Mouse (Mus musculus) heart, postnatal 14 days (tissue): Measurements from ENCODE around the gene D630045J12Rik. TPM values are rescaled to one million over a fixed set of nuclear protein-coding genes. Genes with fewer than 3 reads are reported as not detected.

Source experiments
- DNase-seq, 2 experiments: peaks; one replicate each; pipeline ENCODE4 v3.0.0; 2021 to 2022
- intact Hi-C: fragments of 180-260 bp; cut with DNase I; formaldehyde crosslinking; loops from one replicate; pipeline ENCODE4 v1.15.1; 2025
- total RNA-seq, 2 experiments: library from RNA; stranded (reverse); gene quantifications; 2 replicates each; pipeline ENCODE4 v1.2.3; 2021

Gene D630045J12Rik
- total RNA-seq, 2 experiments from 2014 or later, result 1.7 TPM

- intact Hi-C loops, result no loop called here
- no peak for DNase-seq
Observed at GRCm38 (mm10) chr6:38244167-38244566, 9.6 kb downstream of the D630045J12Rik start.

GRCm38 (mm10) chr6:38242833-38243232 is 11.0 kb downstream of the D630045J12Rik start:
- intact Hi-C loops, result no loop called here
- no peak for DNase-seq

GRCm38 (mm10) chr6:38242295-38242830 is 11.4 kb downstream of the D630045J12Rik start:
- intact Hi-C loops, result no loop called here
- no peak for DNase-seq

DNA sequence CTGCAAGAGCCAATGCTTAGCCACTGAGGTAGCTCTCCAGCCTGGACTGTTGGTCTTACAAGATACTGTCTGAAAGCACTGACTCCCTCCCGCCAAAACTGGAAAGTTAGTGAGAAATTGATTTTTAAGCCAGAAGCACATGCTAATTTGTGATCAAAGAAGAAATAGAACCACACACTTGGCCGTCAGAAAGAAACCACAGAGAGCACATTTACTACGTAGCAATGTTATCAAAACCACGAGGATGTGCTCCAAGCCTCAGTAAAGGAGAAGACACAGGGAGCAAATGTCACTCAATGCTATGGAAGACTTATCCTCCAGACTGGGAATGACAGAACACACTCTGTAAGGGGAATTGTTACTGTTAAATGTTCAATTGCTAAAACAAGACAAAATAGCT is 12.3 kb downstream of the D630045J12Rik start:
- no peak for DNase-seq
- intact Hi-C loops, result no loop called here

DNA sequence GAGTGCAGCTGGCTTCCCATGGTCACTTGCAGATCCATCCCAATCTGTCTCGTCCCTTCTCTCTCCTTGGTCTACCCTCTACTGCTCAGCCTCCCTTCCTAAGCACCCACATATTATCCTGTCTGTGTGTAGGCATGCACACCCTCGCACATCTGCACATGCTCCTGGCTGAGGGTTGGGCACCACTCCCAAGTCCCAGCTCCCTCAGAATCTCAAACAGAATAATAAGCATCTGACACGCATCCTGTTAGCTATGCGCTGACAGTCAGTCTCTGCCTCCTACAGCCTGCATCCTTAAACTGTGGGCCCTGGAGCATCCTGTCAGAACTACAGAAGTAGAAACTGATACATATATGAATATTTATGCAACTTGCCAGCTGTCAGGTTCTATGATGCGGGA is 13.2 kb downstream of the D630045J12Rik start:
- intact Hi-C loops, result no loop called here
- DNase-seq, result no peak

- intact Hi-C loops, result no loop called here
- no peak for DNase-seq
Observed at GRCm38 (mm10) chr6:38238382-38238781, 15.4 kb downstream of the D630045J12Rik start.

- DNase-seq, result no peak
- intact Hi-C loops, result no loop called here
Observed at GRCm38 (mm10) chr6:38235991-38236658, 17.7 kb downstream of the D630045J12Rik start.

GRCm38 (mm10) chr6:38233803-38234202 is 20.0 kb downstream of the D630045J12Rik start:
- intact Hi-C loops, result no loop called here
- no peak for DNase-seq

DNA sequence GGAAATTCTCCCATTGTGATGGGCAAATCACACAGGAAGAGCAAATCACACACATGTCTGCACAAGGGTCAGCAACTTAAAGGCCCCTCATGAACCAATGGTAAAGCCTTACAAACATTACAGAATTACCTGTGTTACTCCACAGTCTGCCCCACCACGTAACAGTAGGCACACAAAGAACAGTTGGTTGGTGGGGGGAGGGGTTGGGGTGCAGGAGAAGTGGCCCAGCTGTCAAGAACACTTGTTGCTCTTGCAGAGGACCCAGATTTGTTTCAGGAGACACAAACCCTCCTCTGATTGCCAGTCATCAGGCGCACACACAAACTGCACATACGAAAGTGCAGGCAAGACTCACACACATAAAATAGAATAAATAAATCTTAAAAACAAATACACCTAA is 20.9 kb downstream of the D630045J12Rik start:
- intact Hi-C loops, result no loop called here
- no peak for DNase-seq

DNA sequence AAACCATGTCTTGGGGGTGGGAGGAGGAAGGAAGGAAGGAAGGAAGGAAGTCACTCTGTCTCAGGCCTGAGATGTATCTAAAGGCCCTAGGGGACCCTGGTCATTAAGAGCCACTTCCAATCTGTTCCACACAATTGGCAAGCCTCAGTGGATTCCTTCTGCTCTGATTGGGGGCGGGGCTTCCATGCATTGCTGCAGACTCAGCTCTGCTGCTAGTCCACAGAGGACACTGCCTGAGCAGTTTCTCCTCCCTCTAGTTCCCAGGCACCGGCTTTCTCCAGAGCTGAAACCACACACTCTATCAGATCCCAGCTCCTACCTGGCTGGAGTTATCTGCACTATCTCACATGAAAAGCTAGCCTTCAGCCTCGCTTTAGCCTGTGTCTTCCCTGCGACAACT is 21.8 kb downstream of the D630045J12Rik start:
- DNase-seq, result peak in 1 of 2 experiments; percentile 26

GRCm38 (mm10) chr6:38224079-38224478 is 29.7 kb downstream of the D630045J12Rik start:
- intact Hi-C loops, result no loop called here
- DNase-seq, result no peak

More for the DNA sequence above, 21.8 kb downstream of the D630045J12Rik start:
- intact Hi-C loops, result no loop called here

DNA sequence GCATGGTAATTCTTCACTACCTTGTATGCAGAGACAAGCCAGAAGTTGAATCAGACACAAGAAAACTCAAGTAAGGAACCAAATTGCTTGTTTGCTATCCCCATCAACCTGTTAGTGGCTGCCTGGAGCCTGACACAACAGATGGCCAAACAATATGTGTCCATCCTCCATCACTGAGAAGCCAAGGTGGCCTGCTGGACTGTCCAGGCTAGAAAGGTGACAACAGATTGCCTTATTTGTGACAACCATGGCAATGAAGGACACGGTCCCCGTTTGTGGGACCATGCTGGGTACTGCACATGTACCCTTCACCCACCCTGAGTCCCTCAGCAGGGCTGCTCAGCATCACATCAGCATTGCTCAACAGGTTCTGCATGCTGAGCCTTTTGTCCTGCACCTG is 34.5 kb downstream of the D630045J12Rik start:
- intact Hi-C loops, result no loop called here
- no peak for DNase-seq

DNA sequence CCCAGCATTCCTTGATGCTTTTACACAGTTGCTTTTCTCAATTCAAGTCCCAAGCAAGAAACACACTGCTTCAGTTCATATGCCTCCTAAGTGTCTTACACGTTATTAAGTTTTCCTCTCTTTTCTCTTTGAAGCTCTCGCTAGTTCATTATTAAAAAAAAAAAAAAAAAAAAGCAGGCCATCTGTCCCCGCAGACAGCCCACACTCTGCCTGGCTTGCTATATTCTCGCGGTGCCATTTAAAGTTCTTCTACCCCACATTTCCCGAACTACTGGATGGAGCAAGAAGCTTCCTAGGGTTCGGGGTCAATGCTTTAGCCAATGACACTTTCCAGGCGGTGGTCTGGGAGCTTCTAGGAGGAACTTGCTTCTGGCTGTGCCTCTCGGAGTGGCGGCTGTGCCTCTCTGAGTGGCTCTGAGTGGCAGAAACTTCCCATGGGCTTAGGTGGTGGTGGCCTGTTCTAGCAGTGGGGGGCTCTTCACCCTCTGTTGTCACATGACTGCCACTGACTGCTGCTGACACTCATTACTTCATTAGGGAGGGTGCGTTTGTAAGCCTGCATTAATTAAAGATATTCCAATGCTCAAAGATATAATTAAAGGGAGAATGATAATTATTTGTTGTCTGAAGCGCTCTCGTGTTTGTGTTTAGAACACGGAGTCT is 38.2 kb downstream of the D630045J12Rik start:
- DNase-seq, result no peak
- intact Hi-C loops, result no loop called here

- DNase-seq, result no peak
- intact Hi-C loops, result no loop called here
Observed at GRCm38 (mm10) chr6:38207621-38208020, 46.2 kb downstream of the D630045J12Rik start.

DNA sequence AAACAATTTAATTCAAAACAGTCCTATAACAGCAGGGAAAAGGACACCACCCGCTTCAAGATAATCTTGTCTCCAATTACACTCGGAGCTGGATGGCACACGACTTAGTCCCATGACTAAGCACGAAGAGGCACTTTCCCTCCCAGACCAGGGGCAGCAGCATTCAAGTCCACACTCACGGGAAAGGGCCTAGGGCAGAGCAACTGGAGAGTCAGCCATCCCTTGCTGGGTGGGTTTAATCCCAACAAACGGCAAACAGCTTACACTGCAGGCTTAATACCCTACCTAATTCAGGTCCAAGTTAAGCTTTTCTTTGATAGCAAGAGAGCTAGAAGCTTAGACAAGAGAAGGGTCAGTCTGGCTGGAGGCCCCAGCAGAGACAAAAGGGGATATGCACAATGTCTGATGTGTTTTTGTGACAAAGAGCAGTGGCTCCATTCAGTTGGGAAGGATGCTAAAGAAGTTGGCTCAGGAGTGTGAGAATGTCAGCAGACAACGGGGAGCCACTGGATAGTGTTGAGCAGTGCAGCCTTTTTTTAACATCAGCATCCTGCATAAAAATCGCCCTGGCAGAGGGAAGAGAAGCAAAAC is 46.8 kb downstream of the D630045J12Rik start:
- no peak for DNase-seq

DNA sequence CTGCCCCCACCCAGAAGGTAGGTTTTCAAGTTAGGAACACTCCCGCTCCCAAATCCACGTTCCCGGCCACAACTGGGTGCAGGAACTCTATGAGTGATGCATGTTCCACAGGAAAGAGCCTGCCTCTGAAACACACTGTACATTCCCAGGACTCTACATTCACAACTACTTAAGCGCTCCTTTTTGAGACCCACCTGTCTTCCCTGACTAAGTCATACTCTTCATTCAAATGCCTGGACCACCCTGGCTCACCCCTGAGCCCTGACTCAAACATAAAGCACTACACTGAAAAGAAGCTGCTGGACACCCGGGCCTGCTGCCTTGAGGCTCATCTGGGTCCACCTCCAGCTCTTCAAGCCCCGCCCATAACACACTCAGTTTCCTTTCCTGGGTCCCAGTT is 48.4 kb downstream of the D630045J12Rik start:
- intact Hi-C loops, result no loop called here
- DNase-seq, result no peak

More for the DNA sequence above, 46.8 kb downstream of the D630045J12Rik start:
- intact Hi-C loops, result no loop called here

DNA sequence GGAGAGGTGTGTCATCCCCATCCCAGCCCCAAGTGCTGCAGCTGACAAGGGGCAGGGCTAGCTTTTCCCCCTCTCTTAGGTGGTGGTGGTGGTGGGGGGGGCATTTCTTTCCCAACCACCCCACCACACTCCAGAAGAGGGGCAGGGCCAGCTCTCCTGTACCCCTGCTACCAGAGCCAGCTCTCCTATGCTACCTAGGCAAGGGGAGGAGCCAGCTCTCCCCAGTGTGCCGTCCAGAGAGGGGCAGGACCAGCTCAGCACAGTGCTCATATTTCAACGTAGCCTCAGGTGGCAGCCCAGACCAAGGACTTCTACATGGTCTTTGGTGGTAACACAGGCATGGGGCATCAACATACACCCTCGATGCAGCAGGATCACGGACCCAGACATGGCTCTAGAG is 50.0 kb downstream of the D630045J12Rik start:
- intact Hi-C loops, result no loop called here
- DNase-seq, result no peak

- no peak for DNase-seq
- intact Hi-C loops, result no loop called here
Observed at GRCm38 (mm10) chr6:38202816-38203215, 51.0 kb downstream of the D630045J12Rik start.

DNA sequence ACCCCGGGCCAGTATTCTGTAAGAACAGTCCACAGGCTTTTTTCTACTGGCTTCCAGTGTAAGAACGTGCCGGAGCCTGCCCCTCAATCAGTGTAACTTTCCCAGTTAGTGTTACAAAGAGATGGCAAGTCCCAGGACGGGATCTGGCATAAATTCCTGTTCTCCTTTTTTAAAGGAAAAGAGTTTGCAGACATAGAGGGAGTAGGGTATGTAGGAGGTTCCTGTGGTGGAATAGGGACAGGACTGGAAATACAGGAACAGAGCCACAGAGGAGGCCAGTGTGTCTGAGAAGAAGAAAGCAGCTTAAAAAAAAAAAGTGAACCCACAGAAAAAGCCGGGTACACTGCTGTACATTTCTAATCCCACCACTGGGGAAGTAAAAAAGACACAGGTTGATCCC is 52.3 kb downstream of the D630045J12Rik start:
- intact Hi-C loops, result no loop called here
- no peak for DNase-seq

- intact Hi-C loops, result no loop called here
- no peak for DNase-seq
Observed at GRCm38 (mm10) chr6:38199599-38199998, 54.2 kb downstream of the D630045J12Rik start.

DNA sequence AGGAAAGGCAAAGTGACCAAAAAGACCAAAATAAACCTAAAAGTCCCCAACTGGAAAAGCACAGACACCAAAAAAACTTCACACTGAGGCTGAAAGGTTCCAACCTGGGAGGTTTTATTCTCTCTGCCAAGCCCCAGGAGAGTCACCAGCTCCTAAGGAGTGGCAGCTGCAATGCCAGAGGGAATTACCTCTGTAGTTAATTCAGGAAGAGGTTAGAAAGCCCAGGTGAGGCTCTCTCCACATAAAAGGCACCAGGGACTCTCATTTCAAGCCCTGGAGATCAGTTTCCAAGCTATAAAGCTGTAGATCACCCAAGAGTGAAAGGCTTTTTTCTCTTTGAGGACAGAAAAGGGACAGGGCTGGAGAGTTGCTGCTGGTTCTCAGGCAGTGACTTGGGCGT is 55.1 kb downstream of the D630045J12Rik start:
- intact Hi-C loops, result no loop called here
- DNase-seq, result no peak
